Mouse (Mus musculus) myocyte (in vitro differentiated cells): Measurements from ENCODE around the gene Bmpr2.

Source experiments
- CEBPB ChIP-seq: IDR thresholded peaks from 2 replicates; pipeline ENCODE4 v1.6.1; 2011; ENCODE audit warnings: mild to moderate bottlenecking, moderate library complexity; ENCODE audit not compliant: poor library complexity, insufficient read depth, severe bottlenecking
- E2F4 ChIP-seq: IDR thresholded peaks from one replicate; pipeline ENCODE4 v1.6.1; 2011; ENCODE audit warnings: mild to moderate bottlenecking, control low read depth, moderate library complexity; ENCODE audit not compliant: insufficient read depth
- MAX ChIP-seq: IDR thresholded peaks from one replicate; pipeline ENCODE4 v1.6.1; 2011; ENCODE audit warnings: low read depth, mild to moderate bottlenecking, control low read depth
- MYOD1 ChIP-seq, 3 experiments: IDR thresholded peaks; one replicate each; pipeline ENCODE4 v1.6.1; 2011; ENCODE audit warnings: control low read depth in 2 of 3, low read depth in 2 of 3, mild to moderate bottlenecking in 2 of 3, moderate library complexity in 1 of 3; ENCODE audit not compliant: insufficient read length in 2 of 3, control insufficient read depth in 1 of 3
- MYOG ChIP-seq, 3 experiments: IDR thresholded peaks; one replicate each; pipeline ENCODE4 v1.6.1; 2011; ENCODE audit warnings: control low read depth in 2 of 3, low read depth in 2 of 3, mild to moderate bottlenecking in 2 of 3; ENCODE audit not compliant: insufficient read length in 2 of 3, control insufficient read depth in 1 of 3, insufficient read depth in 1 of 3
- POLR2A ChIP-seq: IDR thresholded peaks from one replicate; pipeline ENCODE4 v1.6.1; 2011; ENCODE audit warnings: low read depth, mild to moderate bottlenecking, control low read depth, moderate library complexity; ENCODE audit not compliant: insufficient read length
- POLR2AphosphoS2 ChIP-seq: IDR thresholded peaks from one replicate; pipeline ENCODE4 v1.6.1; 2011; ENCODE audit warnings: low read depth, control low read depth; ENCODE audit not compliant: insufficient read length
- REST ChIP-seq: IDR thresholded peaks from one replicate; pipeline ENCODE4 v1.6.1; 2011; ENCODE audit warnings: mild to moderate bottlenecking, control low read depth, moderate library complexity; ENCODE audit not compliant: insufficient read depth, insufficient read length
- SRF ChIP-seq: IDR thresholded peaks from one replicate; pipeline ENCODE4 v1.6.1; 2011; ENCODE audit warnings: low read depth; ENCODE audit not compliant: control insufficient read depth, insufficient read length
- TCF12 ChIP-seq: IDR thresholded peaks from one replicate; pipeline ENCODE4 v1.6.1; 2011; ENCODE audit warnings: mild to moderate bottlenecking, control low read depth; ENCODE audit not compliant: poor library complexity, insufficient read depth, severe bottlenecking
- TCF3 ChIP-seq: IDR thresholded peaks from one replicate; pipeline ENCODE4 v1.6.1; 2011; ENCODE audit warnings: low read depth, control low read depth; ENCODE audit not compliant: insufficient read length
- USF1 ChIP-seq: IDR thresholded peaks from one replicate; pipeline ENCODE4 v1.6.1; 2011; ENCODE audit warnings: low read depth, mild to moderate bottlenecking, control low read depth, moderate library complexity

GRCm38 (mm10) chr1:59862144-59862543 is 98.9 kb downstream of the Bmpr2 start:
- TF ChIP-seq E2F4 (no peak), USF1 (no peak), POLR2A (no peak), MAX (no peak), MYOD1 (IDR thresholded peaks at IDR 0.05; ENCODE audit: control insufficient read depth in 1 of 3, insufficient read length in 2 of 3, low read depth in 2 of 3) (no peak), CEBPB (no peak), TCF3 (no peak), MYOG (IDR thresholded peaks at IDR 0.05; ENCODE audit: control insufficient read depth in 1 of 3, insufficient read depth in 1 of 3, insufficient read length in 2 of 3, low read depth in 2 of 3) (no peak), POLR2AphosphoS2 (no peak), SRF (no peak), REST (no peak), TCF12 (no peak)
